Mouse (Mus musculus) heart, embryonic 10.5 days (tissue): ENCODE measurements around the gene Clec1a. TPM values are rescaled to one million over a fixed set of nuclear protein-coding genes. Genes with fewer than 3 reads are reported as not detected.

Experiments used
- DNase-seq: peaks from one replicate; pipeline ENCODE4 v3.0.0-alpha.2; 2017; ENCODE audit warnings: low spot score
- H3K27ac ChIP-seq: fragments of 300-500 bp; sonication (generic); 2 replicates; pipeline ENCODE4 v1.5.1; 2016; ENCODE audit warnings: mild to moderate bottlenecking
- H3K27me3 ChIP-seq: fragments of 300-500 bp; sonication (generic); 2 replicates; pipeline ENCODE4 v1.6.1; 2016; ENCODE audit warnings: mild to moderate bottlenecking; ENCODE audit not compliant: poor library complexity, insufficient read depth, severe bottlenecking
- H3K36me3 ChIP-seq: fragments of 300-500 bp; sonication (generic); 2 replicates; pipeline ENCODE4 v1.6.1; 2016; ENCODE audit warnings: mild to moderate bottlenecking, moderate library complexity
- H3K4me1 ChIP-seq: fragments of 300-500 bp; sonication (generic); 2 replicates; pipeline ENCODE4 v1.6.1; 2016; ENCODE audit warnings: mild to moderate bottlenecking
- H3K4me3 ChIP-seq: fragments of 300-500 bp; sonication (generic); 2 replicates; pipeline ENCODE4 v1.5.1; 2016; ENCODE audit warnings: mild to moderate bottlenecking, moderate library complexity
- H3K9me3 ChIP-seq: fragments of 300-500 bp; sonication (generic); 2 replicates; pipeline ENCODE4 v1.6.1; 2016; ENCODE audit warnings: mild to moderate bottlenecking, moderate library complexity
- WGBS: fragments of 180-500 bp; shearing (Covaris S2); methylation state at CpG from one replicate; pipeline ENCODE4 v1.1.7; 2016; 5-methylcytosine and 5-hydroxymethylcytosine counted together
- polyA plus RNA-seq: library from polyadenylated mRNA; unstranded; fragments of >200 nt; fragmentation: Nextera tagmentation; extraction: Ambion mirVana; gene quantifications from 2 replicates; pipeline ENCODE4 v1.2.1, GENCODE M21; 2016

Gene Clec1a
- polyA plus RNA-seq, 1 experiment from 2014 or later = 0.48 TPM

DNA sequence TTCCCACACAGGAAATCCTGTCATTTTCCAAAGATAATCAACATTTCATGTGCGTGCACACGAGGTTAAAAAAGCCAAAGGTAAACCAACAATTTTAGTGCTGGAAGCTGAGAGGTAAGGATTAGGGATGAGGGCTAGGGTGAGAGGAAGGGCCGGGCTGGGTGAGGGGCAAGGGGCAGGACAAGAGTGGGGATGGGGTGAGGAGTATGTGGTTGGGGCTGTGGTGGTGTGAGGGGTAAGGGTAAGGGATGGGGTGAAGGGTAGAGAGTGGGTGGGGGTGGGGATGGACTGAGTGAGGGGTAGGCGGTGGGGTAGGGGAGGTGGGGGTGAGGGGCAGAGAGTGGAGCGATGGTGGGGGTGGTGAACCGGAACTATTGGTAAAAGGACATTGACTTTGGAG, 58.1 kb downstream of the Clec1a start:
- 70% methylated on average over 6 of the region's 6 CpGs for WGBS
- Histone ChIP-seq H3K4me1 (no peaks in the 10 kb centered on the region), H3K4me3 (no peak overlapping the region), H3K36me3 (no peaks in the 10 kb centered on the region), H3K9me3 (no peaks in the 10 kb centered on the region), H3K27ac (no peak overlapping the region), H3K27me3 (no peaks in the 10 kb centered on the region)
- DNase-seq = no peak

DNA sequence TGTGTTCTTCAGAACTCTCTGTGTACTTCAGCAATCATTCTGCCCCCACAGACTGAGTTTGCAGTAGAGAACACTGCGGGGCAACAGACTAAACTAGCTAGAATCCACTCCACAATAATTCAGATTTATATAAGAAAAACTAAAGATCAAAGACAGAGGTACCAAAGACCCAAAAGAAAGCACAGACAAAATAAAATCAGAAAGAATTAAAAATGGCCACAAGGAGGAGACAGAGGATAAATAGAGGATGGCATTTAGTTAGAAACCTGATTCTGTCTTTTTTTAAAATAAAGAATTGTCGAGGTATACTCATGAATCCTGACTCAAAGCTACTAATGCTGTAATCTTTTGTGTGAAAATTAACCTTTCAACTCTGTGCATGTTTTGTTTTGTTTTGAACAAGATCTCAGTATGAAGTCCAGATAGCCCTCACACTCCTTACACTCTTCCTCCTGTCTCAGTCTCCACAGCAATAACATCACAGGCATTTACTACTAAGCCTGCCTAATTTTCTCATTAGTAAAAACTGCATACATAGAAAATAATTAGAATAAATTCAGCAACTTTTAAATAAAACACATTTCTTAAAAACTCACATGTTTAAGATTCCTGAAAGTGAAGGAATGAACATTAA, 58.6 kb downstream of the Clec1a start:
- DNase-seq = no peak
- no peak overlapping the region for H3K4me3 ChIP-seq
- no peaks in the 10 kb centered on the region for H3K9me3 ChIP-seq
- H3K4me1 ChIP-seq = no peaks in the 10 kb centered on the region
- no peaks in the 10 kb centered on the region for H3K27me3 ChIP-seq
- no peaks in the 10 kb centered on the region for H3K36me3 ChIP-seq
- 18% methylated on average over 2 of the region's 2 CpGs for WGBS
- H3K27ac ChIP-seq = no peak overlapping the region

DNA sequence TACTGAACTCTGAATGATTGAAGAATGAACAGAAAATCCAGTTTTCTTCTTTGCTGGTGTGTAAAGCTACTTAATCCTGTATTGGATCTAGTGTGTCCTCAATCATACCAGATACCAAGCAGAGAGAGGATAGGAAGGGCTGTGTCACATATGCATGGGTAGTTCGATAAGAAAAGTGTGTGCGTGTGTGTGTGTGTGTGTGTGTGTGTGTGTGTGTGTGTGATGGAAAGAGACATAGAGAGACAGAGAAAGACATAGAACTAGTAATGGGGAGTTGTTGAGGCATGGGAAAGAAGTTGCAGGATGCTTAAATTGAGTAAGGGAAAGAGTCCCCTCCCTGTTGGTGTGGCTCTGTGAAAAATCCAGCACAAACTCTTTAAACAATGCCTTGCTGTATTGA, 66.0 kb downstream of the Clec1a start, which contains the start of gene Clec12b:
Gene Clec12b, minus strand, starts transcription at position 101 of the 400 bp plus-strand sequence.
- 0 out of 2 replicates have a peak, but pooled peaks cover 5% of the 10 kb centered on the region for H3K4me1 ChIP-seq
- DNase-seq = no peak
- 89% methylated on average over 2 of the region's 2 CpGs for WGBS
- H3K4me3 ChIP-seq = no peak within 1 kb of the TSS
- H3K9me3 ChIP-seq = no peaks in the 10 kb centered on the region
- H3K36me3 ChIP-seq = no peaks in the 10 kb centered on the region
- no peaks in the 10 kb centered on the region for H3K27me3 ChIP-seq
- no peak within 1 kb of the TSS for H3K27ac ChIP-seq

DNA sequence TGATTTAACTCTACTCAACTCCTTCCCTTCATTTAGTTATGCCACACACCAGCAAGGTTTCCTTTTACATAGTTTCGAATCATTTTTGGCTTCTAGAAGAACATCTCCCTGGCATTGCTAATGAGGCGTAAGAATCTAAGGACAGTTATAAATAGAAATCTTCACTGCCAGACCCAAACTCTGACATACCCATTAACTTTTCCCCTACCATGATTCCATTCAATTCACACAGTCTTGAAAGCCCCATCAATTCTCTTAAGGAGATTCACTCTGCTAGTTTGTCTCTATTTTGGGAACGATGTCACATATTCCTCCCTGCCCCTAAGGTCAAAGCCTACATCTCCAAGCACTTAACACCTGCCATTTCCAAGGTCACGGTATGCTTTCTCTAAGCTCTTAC, 66.8 kb downstream of the Clec1a start:
- WGBS = 71% methylated on average over 4 of the region's 4 CpGs
- no peak overlapping the region for H3K27ac ChIP-seq
- 0 out of 2 replicates have a peak, but pooled peaks cover 5% of the 10 kb centered on the region for H3K4me1 ChIP-seq
- no peak overlapping the region for H3K4me3 ChIP-seq
- H3K36me3 ChIP-seq = no peaks in the 10 kb centered on the region
- no peaks in the 10 kb centered on the region for H3K9me3 ChIP-seq
- no peak for DNase-seq
- no peaks in the 10 kb centered on the region for H3K27me3 ChIP-seq

DNA sequence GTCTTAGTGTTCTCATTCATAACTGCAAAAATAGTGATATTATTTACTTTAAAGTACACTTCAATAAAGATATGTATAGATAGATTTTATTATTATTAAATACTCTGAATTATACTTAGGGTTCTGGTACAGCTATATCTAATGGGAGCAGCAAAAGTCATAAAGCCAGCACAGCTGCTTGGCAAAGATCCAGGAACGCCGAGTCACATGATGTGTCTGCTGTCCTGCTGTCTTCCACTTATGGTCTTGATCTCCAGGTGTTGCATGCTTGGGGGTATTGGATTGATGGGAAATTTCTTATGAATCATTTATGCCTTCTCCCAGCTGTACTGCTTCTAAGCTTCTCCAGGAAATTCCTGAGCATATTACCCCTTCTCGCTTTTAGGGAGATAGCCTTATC, 68.3 kb downstream of the Clec1a start:
- DNase-seq = no peak
- Histone ChIP-seq H3K27ac (no peak overlapping the region), H3K27me3 (no peaks in the 10 kb centered on the region), H3K36me3 (no peaks in the 10 kb centered on the region), H3K4me1 (0 out of 2 replicates have a peak, but pooled peaks cover 5% of the 10 kb centered on the region), H3K4me3 (no peak overlapping the region), H3K9me3 (no peaks in the 10 kb centered on the region)
- 85% methylated on average over 3 of the region's 3 CpGs for WGBS

DNA sequence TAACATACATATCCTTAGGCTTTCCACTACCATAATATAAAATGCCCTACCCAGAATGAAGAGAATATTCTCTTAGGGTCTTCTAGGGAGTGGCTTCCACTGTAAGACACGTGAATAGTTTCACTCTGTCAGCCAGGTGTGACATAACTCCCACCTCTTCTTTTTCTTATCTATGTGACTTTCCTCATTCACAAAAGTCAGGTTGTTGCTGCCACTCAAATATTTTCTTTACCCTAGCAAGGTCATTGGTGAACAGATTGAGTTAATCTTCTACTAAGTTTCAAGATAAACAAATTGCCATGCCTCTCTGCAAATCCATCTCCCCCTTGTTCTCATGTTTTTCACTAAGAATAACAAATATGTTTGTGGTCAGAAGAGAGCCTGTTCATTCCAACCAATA, 70.1 kb downstream of the Clec1a start:
- H3K27ac ChIP-seq = no peak overlapping the region
- H3K9me3 ChIP-seq = no peaks in the 10 kb centered on the region
- H3K4me1 ChIP-seq = 0 out of 2 replicates have a peak, but pooled peaks cover 5% of the 10 kb centered on the region
- DNase-seq = no peak
- H3K4me3 ChIP-seq = no peak overlapping the region
- H3K27me3 ChIP-seq = no peaks in the 10 kb centered on the region
- WGBS = 52% methylated on average over 1 of the region's 1 CpGs
- no peaks in the 10 kb centered on the region for H3K36me3 ChIP-seq

DNA sequence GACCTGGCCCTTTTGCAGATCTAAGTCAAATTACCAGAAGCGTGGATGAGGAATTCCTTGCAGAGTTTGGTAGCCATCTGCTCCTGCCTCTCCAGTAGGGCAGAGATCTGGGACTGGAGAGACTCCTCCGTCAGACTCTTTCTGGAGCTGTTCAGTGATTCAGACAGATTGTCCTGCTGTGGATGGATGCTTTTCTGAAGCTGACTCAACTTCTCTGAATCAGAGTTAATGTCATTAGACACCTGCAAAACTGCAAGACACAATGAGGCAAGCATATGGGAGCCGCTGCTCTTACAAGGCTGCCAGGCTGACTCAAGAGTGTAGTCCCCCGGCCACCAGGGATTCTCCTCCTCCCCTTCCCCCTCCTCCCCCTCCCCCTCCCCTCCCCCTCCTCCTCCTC, 71.3 kb downstream of the Clec1a start:
- WGBS = 62% methylated on average over 4 of the region's 4 CpGs
- no peaks in the 10 kb centered on the region for H3K9me3 ChIP-seq

DNA sequence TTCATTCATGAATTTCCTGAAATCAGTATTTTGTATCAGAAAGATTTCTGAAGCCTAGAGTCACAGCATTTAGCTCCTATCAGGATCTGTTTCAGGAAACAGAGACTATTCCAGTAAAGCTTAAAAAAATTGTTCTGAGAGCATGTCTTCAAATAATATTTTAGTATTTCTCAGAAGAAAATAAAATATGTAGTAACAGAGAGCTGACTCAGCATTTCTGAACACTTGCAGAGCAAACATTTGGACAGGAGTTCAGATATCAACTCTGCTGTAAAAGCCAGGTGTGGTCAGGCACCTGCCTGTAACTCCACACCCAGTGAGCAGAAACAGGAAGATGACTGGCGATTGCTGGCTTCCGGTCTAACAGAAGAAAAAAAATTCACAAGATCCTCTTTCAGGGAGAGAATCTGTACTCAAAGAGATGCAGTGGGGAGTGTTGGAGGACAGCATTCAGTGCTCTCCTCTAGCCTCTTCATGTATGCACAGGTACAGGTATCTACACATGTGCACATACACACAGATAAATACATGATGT, 76.8 kb downstream of the Clec1a start:
- DNase-seq = no peak
- Histone ChIP-seq H3K4me3 (no peak overlapping the region), H3K27ac (no peak overlapping the region), H3K4me1 (peaks cover 12% of the 10 kb centered on the region; the same call in 1 of the 2 replicates), H3K36me3 (no peaks in the 10 kb centered on the region), H3K27me3 (no peaks in the 10 kb centered on the region), H3K9me3 (no peaks in the 10 kb centered on the region)
- WGBS = 86% methylated on average over 2 of the region's 2 CpGs

More for the DNA sequence above, 71.3 kb downstream of the Clec1a start:
- Histone ChIP-seq H3K27me3 (no peaks in the 10 kb centered on the region), H3K4me1 (0 out of 2 replicates have a peak, but pooled peaks cover 5% of the 10 kb centered on the region), H3K4me3 (no peak overlapping the region), H3K27ac (no peak overlapping the region), H3K36me3 (no peaks in the 10 kb centered on the region)
- DNase-seq = no peak

Other genes starting within 250 kb of the Clec1a start
- gene Cd69, start 176.6 kb downstream of the Clec1a start, polyA plus RNA-seq = 0.12 and 0.25 TPM in 2 replicates
- not detected in 2 replicates for gene 4922502D21Rik, start 120.2 kb downstream of the Clec1a start, polyA plus RNA-seq
- gene Clec12a, start 109.3 kb downstream of the Clec1a start, polyA plus RNA-seq = 0.05 TPM in 1 of 2 replicates, not detected in the other
- gene Clec12b, start 66.1 kb downstream of the Clec1a start, polyA plus RNA-seq = 0.25 and 0.67 TPM in 2 replicates
- gene Clec1b, start 54.7 kb downstream of the Clec1a start, polyA plus RNA-seq = 4.8 and 12.8 TPM in 2 replicates
- 0.14 and 0.17 TPM in 2 replicates for gene Clec9a, start 43.1 kb downstream of the Clec1a start, polyA plus RNA-seq
- gene Olr1, start 55.2 kb upstream of the Clec1a start, polyA plus RNA-seq = 0.20 and 0.28 TPM in 2 replicates
- not detected in 2 replicates for gene Tmem52b, start 60.6 kb upstream of the Clec1a start, polyA plus RNA-seq
- gene Gabarapl1, start 81.2 kb upstream of the Clec1a start, polyA plus RNA-seq = 30.8 and 34.4 TPM in 2 replicates
- not detected in 2 replicates for gene Klre1, start 125.9 kb upstream of the Clec1a start, polyA plus RNA-seq
- not detected in 2 replicates for gene Klrd1, start 139.8 kb upstream of the Clec1a start, polyA plus RNA-seq
- gene Klrk1, start 171.9 kb upstream of the Clec1a start, polyA plus RNA-seq = 0.04 and 0.09 TPM in 2 replicates
- gene Klrc3, start 191.3 kb upstream of the Clec1a start, polyA plus RNA-seq = not detected in 2 replicates
- not detected in 2 replicates for gene Klrc2, start 208.7 kb upstream of the Clec1a start, polyA plus RNA-seq
- not detected in 2 replicates for gene Klrc1, start 227.0 kb upstream of the Clec1a start, polyA plus RNA-seq